Comparison of ENCODE assay signal across 19 mouse cellular contexts in the genomic region with DNA sequence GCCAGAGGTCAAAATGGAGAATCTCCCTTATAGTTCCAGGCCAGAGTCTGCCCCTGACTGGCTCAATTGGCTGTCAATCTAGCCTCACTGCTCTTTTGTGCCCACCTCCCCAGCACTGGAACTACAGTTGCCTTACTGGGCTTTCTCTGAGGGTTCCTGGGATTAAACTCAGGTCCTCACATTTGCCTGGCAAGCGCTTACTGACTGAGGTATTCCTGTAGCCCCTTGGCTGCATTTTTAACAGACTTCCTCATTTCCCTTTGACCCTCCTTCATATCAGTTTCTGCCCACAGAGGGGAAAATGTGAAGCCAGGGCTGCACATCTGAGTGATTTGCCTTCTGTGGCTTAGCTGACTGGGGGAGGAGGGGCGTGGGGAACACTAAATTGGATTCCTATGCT. TPM values are rescaled to one million over a fixed set of nuclear protein-coding genes. Genes with fewer than 3 reads are reported as not detected.
DNase-seq lines count a peak whose midpoint lies in the region; ATAC-seq and TF ChIP-seq lines count a peak whose summit lies in the region.
"Had no signal": no experiment of that assay in that cellular context is flagged by ENCODE, and none has a peak within 500 bp of the region (broad histone marks: within the 10 kb centered on the region; RNA-seq: fewer than 3 reads in every experiment).

No protein-coding gene starts in this region.

- H3K4me1 ChIP-seq in midbrain, embryonic 12.5 days = no peaks in the 10 kb centered on the region
- no peaks in the 10 kb centered on the region for H3K4me1 ChIP-seq in midbrain, embryonic 10.5 days
- peaks cover 46 to 61% of the 10 kb centered on the region in 2 experiments for H3K4me1 ChIP-seq in MEL (ENCODE audit: control insufficient read depth in 1 of 2, insufficient read depth in 2 of 2, low read length in 2 of 2)
- H3K4me1 ChIP-seq in cerebellum, adult 2 months (ENCODE audit: control insufficient read depth, insufficient read depth, low read length) = no peaks in the 10 kb centered on the region
- H3K4me1 ChIP-seq: embryonic facial prominence, embryonic 13.5 days; forebrain, embryonic 15.5 days; heart, embryonic 12.5 days; hindbrain, embryonic 13.5 days had no signal

- no peak for DNase-seq in midbrain, embryonic 10.5 days (ENCODE audit: low spot score)
- peak; percentile 53 to 55 for DNase-seq in B cell, adult 2 months
- DNase-seq in MEL (ENCODE audit: low read depth, low spot score) = peak; percentile 89
- no peak for DNase-seq in urinary bladder, adult 2 months (ENCODE audit: low spot score)
- DNase-seq in left cerebral cortex, postnatal 10 days (ENCODE audit: extremely low spot score in 1 of 2, low spot score in 2 of 2) = no peak
- DNase-seq in cerebellum, adult 2 months = no peak
- DNase-seq: adrenal gland, adult 2 months; cerebellum, postnatal 10 days; heart, postnatal 14 days; kidney, adult 8-10 months; kidney, postnatal 14 days had no signal

- H3K36me3 ChIP-seq in midbrain, embryonic 12.5 days = no peaks in the 10 kb centered on the region
- no peaks in the 10 kb centered on the region for H3K36me3 ChIP-seq in midbrain, embryonic 10.5 days
- peaks cover 5 to 78% of the 10 kb centered on the region in 2 experiments; a peak in 3 of 4 replicates for H3K36me3 ChIP-seq in MEL (ENCODE audit: control insufficient read depth in 1 of 2, insufficient read depth in 2 of 2, low read length in 2 of 2)
- H3K36me3 ChIP-seq: embryonic facial prominence, embryonic 13.5 days; forebrain, embryonic 15.5 days; heart, embryonic 12.5 days; hindbrain, embryonic 13.5 days had no signal

- H3K27ac ChIP-seq in midbrain, embryonic 12.5 days (replicated peaks) = no peak overlapping the region
- no peak overlapping the region for H3K27ac ChIP-seq in midbrain, embryonic 10.5 days (replicated peaks)
- H3K27ac ChIP-seq in MEL (ENCODE audit: control insufficient read depth, low read depth, low read length) = peak overlapping the region; percentile 71
- no peak overlapping the region for H3K27ac ChIP-seq in cerebellum, adult 2 months (ENCODE audit: insufficient read depth, low read length)
- H3K27ac ChIP-seq: embryonic facial prominence, embryonic 13.5 days; forebrain, embryonic 15.5 days; hindbrain, embryonic 13.5 days; layer of hippocampus, adult 2 months; macrophage had no signal

- TF ChIP-seq RAD21 in MEL (IDR thresholded peaks at IDR 0.05; ENCODE audit: low read depth, low read length) = no peak; the same call in 1 of the 2 replicates

- peak in 1 of 2 experiments; percentile 50; a peak in 2 of 4 replicates for TF ChIP-seq POLR2A in MEL (IDR thresholded peaks at IDR 0.05; ENCODE audit: control insufficient read depth in 1 of 2, insufficient read depth in 1 of 2, low read depth in 1 of 2, low read length in 2 of 2, poor library complexity in 1 of 2)
- no peak for TF ChIP-seq POLR2A in cerebellum, adult 2 months (IDR thresholded peaks at IDR 0.05; ENCODE audit: borderline replicate concordance, insufficient read depth, low read length)

- TF ChIP-seq EP300 in MEL (IDR thresholded peaks at IDR 0.05; ENCODE audit: low read depth in 1 of 2, low read length in 2 of 2) = peak; percentile 79 to 87

- no peaks in the 10 kb centered on the region for H3K9me3 ChIP-seq in midbrain, embryonic 12.5 days
- H3K9me3 ChIP-seq in midbrain, embryonic 10.5 days (replicated peaks) = no peaks in the 10 kb centered on the region
- no peaks in the 10 kb centered on the region for H3K9me3 ChIP-seq in MEL (replicated peaks; ENCODE audit: insufficient read depth, low read length)
- H3K9me3 ChIP-seq: embryonic facial prominence, embryonic 13.5 days; forebrain, embryonic 15.5 days; heart, embryonic 12.5 days; hindbrain, embryonic 13.5 days had no signal

- TF ChIP-seq CTCF in MEL (IDR thresholded peaks at IDR 0.05 in 2 of 3, conservative IDR thresholded peaks at IDR 0.05 in 1 of 3; ENCODE audit: control insufficient read depth in 1 of 3, insufficient read depth in 1 of 3, low read depth in 2 of 3, low read length in 3 of 3, poor library complexity in 1 of 3, severe bottlenecking in 1 of 3) = no peak
- TF ChIP-seq CTCF in cerebellum, adult 2 months (IDR thresholded peaks at IDR 0.05; ENCODE audit: borderline replicate concordance, insufficient read depth, low read depth, low read length) = no peak

- H3K4me3 ChIP-seq in midbrain, embryonic 12.5 days = no peak overlapping the region
- H3K4me3 ChIP-seq in midbrain, embryonic 10.5 days = no peak overlapping the region
- no peak overlapping the region for H3K4me3 ChIP-seq in MEL (ENCODE audit: control insufficient read depth in 1 of 2, insufficient read depth in 1 of 2, low read depth in 2 of 2, low read length in 2 of 2)
- no peak overlapping the region for H3K4me3 ChIP-seq in cerebellum, adult 2 months (replicated peaks; ENCODE audit: insufficient read depth, low read depth, low read length)
- H3K4me3 ChIP-seq: embryonic facial prominence, embryonic 13.5 days; forebrain, embryonic 15.5 days; heart, embryonic 12.5 days; hindbrain, embryonic 13.5 days; layer of hippocampus, adult 2 months had no signal

- intact Hi-C loops in left cerebral cortex, postnatal 10 days (cut with DNase I) = no loop called here

- H3K9ac ChIP-seq in midbrain, embryonic 12.5 days (replicated peaks) = no peak overlapping the region
- H3K9ac ChIP-seq in MEL (ENCODE audit: control insufficient read depth, low read depth, low read length, poor library complexity, severe bottlenecking) = peak overlapping the region; percentile 29
- H3K9ac ChIP-seq: embryonic facial prominence, embryonic 13.5 days; forebrain, embryonic 15.5 days; heart, embryonic 12.5 days; hindbrain, embryonic 13.5 days had no signal

- peaks cover 85% of the 10 kb centered on the region for H3K79me2 ChIP-seq in MEL (ENCODE audit: control insufficient read depth, insufficient read depth, low read length, poor library complexity)

- 83% methylated on average over 2 of the region's 2 CpGs for WGBS in midbrain, embryonic 12.5 days
- WGBS in midbrain, embryonic 10.5 days = 85% methylated on average over 2 of the region's 2 CpGs
- 73% methylated on average over 2 of the region's 2 CpGs for WGBS in cerebellum, adult 2 months

- peaks cover 5% of the 10 kb centered on the region; the same call in 1 of the 2 replicates for H3K27me3 ChIP-seq in midbrain, embryonic 12.5 days
- H3K27me3 ChIP-seq in midbrain, embryonic 10.5 days (ENCODE audit: low read depth, poor library complexity, severe bottlenecking) = peaks cover 2% of the 10 kb centered on the region; the same call in 1 of the 2 replicates
- no peaks in the 10 kb centered on the region for H3K27me3 ChIP-seq in MEL (ENCODE audit: control insufficient read depth in 1 of 2, insufficient read depth in 2 of 2, low read length in 2 of 2)
- no peaks in the 10 kb centered on the region for H3K27me3 ChIP-seq in cerebellum, adult 2 months (ENCODE audit: control insufficient read depth, insufficient read depth, low read length)
- H3K27me3 ChIP-seq: forebrain, embryonic 15.5 days had no signal

- H3K4me2 ChIP-seq in midbrain, embryonic 12.5 days (replicated peaks) = no peak overlapping the region
- H3K4me2 ChIP-seq: embryonic facial prominence, embryonic 13.5 days; forebrain, embryonic 15.5 days; heart, embryonic 12.5 days; hindbrain, embryonic 13.5 days had no signal

- ATAC-seq in midbrain, embryonic 12.5 days (ENCODE audit: low FRiP score, low read depth) = 0 out of 2 replicates have a peak, but pooled peaks have one; percentile 9
- 0 out of 2 replicates have a peak, but pooled peaks have one; percentile 4 for ATAC-seq in megakaryocyte-erythroid progenitor cell, adult 5-6 weeks (replicated peaks; ENCODE audit: low FRiP score, low TSS enrichment, poor library complexity, severe bottlenecking)
- ATAC-seq: forebrain, embryonic 15.5 days had no signal

TF ChIP-seq in MEL, 35 proteins besides CTCF, POLR2A, EP300 and RAD21 (continues in another document):
- TF ChIP-seq POLR2AphosphoS5 (IDR thresholded peaks at IDR 0.05; ENCODE audit: borderline replicate concordance, low read depth, low read length) (no peak), CHD1 (IDR thresholded peaks at IDR 0.05; ENCODE audit: low read depth, low read length) (no peak; the same call in 1 of the 2 replicates), NRF1 (IDR thresholded peaks at IDR 0.05; ENCODE audit: insufficient read depth, low read depth, low read length, poor library complexity, severe bottlenecking) (0 out of 2 replicates have a peak, but pooled peaks have one; percentile 20), GABPA (IDR thresholded peaks at IDR 0.05; ENCODE audit: low read depth, low read length) (no peak), ZNF384 (IDR thresholded peaks at IDR 0.05; ENCODE audit: low read depth, low read length) (no peak), GATA1 (IDR thresholded peaks at IDR 0.05; ENCODE audit: low read depth, low read length) (peak; percentile 76), BHLHE40 (IDR thresholded peaks at IDR 0.05; ENCODE audit: borderline replicate concordance, low read depth, low read length) (no peak; the same call in 1 of the 2 replicates), TBP (IDR thresholded peaks at IDR 0.05; ENCODE audit: low read depth, low read length) (peak; percentile 68), TCF12 (IDR thresholded peaks at IDR 0.05; ENCODE audit: low read depth, low read length) (peak; percentile 76), CHD2 (IDR thresholded peaks at IDR 0.05; ENCODE audit: low read length) (peak; percentile 54; the same call in 1 of the 2 replicates), USF1 (IDR thresholded peaks at IDR 0.05; ENCODE audit: low read depth, low read length) (no peak), KAT2A (conservative IDR thresholded peaks at IDR 0.05; ENCODE audit: low read depth, low read length) (no peak), NELFE (IDR thresholded peaks at IDR 0.05; ENCODE audit: low read depth, low read length) (no peak), RCOR1 (IDR thresholded peaks at IDR 0.05; ENCODE audit: low read depth, low read length) (peak; percentile 89), POLR2AphosphoS2 (IDR thresholded peaks at IDR 0.05; ENCODE audit: low read length) (no peak), MYC (IDR thresholded peaks at IDR 0.05; ENCODE audit: low read depth, low read length) (0 out of 2 replicates have a peak, but pooled peaks have one; percentile 24)

RNA-seq across cellular contexts. Expression of gene Ikzf1, which starts 9.3 kb away (rescaled TPM):
- 1.4 and 1.7 TPM in 2 replicates for polyA plus RNA-seq in midbrain, embryonic 12.5 days (2016; fragmentation: Nextera tagmentation; extraction: Ambion mirVana)
- 2.6 and 2.8 TPM in 2 replicates for polyA plus RNA-seq in midbrain, embryonic 10.5 days (2016; fragmentation: Nextera tagmentation; extraction: Ambion mirVana)
- total RNA-seq in MEL (2012; rRNA removed) = 90.6 and 97.3 TPM in 2 replicates
- 100 to 1,000 TPM in 1 of 2 experiments, 10 to 100 TPM in 1; 28.0 to 128 TPM for polyA plus RNA-seq in MEL (2012; ENCODE audit: insufficient read depth in 1 of 2, insufficient read length in 2 of 2, low read depth in 1 of 2, low replicate concordance in 2 of 2, missing spikeins in 1 of 2)
- total RNA-seq in megakaryocyte-erythroid progenitor cell, adult 5-6 weeks (2014; fragmentation: Nextera tagmentation) = 259 and 321 TPM in 2 replicates
- total RNA-seq in megakaryocyte-erythroid progenitor cell, adult 5-6 weeks (2017) = 239 and 294 TPM in 2 replicates
- 3.5 and 3.9 TPM in 2 replicates for polyA plus RNA-seq in urinary bladder, adult 2 months (2012; rRNA removed)
- 1 to 10 TPM; 3.2 to 3.6 TPM for total RNA-seq in left cerebral cortex, postnatal 10 days (2021)
- polyA plus RNA-seq in cerebellum, adult 2 months (2012; rRNA removed) = 0.60 and 0.82 TPM in 2 replicates

Comparison
In these comparisons a context has a peak if more than half of its experiments do, and no peak if none do; other contexts are left out.
1. DNase-seq: peak in B cell, adult 2 months (2 of 2) and MEL (single experiment); none in midbrain, embryonic 10.5 days (single experiment), urinary bladder, adult 2 months (single experiment), left cerebral cortex, postnatal 10 days (0 of 2) and cerebellum, adult 2 months (0 of 2).